Comparison of ENCODE assay signal across 10 mouse cellular contexts in genomic region chr3:87816166-87816565, GRCm38 (mm10). TPM values are rescaled to one million over a fixed set of nuclear protein-coding genes. Genes with fewer than 3 reads are reported as not detected.
DNase-seq lines count a peak whose midpoint lies in the region; ATAC-seq and TF ChIP-seq lines count a peak whose summit lies in the region.
"Had no signal": no experiment of that assay in that cellular context is flagged by ENCODE, and none has a peak within 500 bp of the region (broad histone marks: within the 10 kb centered on the region; RNA-seq: fewer than 3 reads in every experiment).

No protein-coding gene starts in this region.

- DNase-seq in heart, postnatal 10 days: no peak
- no peak for DNase-seq in kidney, adult 2 months
- no peak for DNase-seq in testis, postnatal 14 days (ENCODE audit: low spot score)
- no peak for DNase-seq in gastrocnemius, postnatal 14 days
- no peak for DNase-seq in gastrocnemius, postnatal 4 days (ENCODE audit: low spot score in 2 of 2)

- no peak overlapping the region for H3K9ac ChIP-seq in heart, embryonic 12.5 days
- H3K9ac ChIP-seq in kidney, embryonic 16.5 days (replicated peaks; ENCODE audit: low read length): 0 out of 2 replicates have a peak overlapping the region, but pooled peaks have one; percentile 19
- H3K9ac ChIP-seq: liver, embryonic 14.5 days had no signal

- peaks cover 90% of the 10 kb centered on the region for H3K27me3 ChIP-seq in heart, embryonic 12.5 days (replicated peaks)
- H3K27me3 ChIP-seq in kidney, embryonic 16.5 days (ENCODE audit: insufficient read depth, low read length): peaks cover 20% of the 10 kb centered on the region
- H3K27me3 ChIP-seq in kidney, adult 2 months (replicated peaks; ENCODE audit: control insufficient read depth, insufficient read depth, low read length): no peaks in the 10 kb centered on the region
- no peaks in the 10 kb centered on the region for H3K27me3 ChIP-seq in testis, adult 2 months (ENCODE audit: control insufficient read depth, insufficient read depth, low read length)

- H3K36me3 ChIP-seq in heart, embryonic 12.5 days: no peaks in the 10 kb centered on the region
- H3K36me3 ChIP-seq in kidney, embryonic 16.5 days (ENCODE audit: insufficient read depth, low read length): no peaks in the 10 kb centered on the region
- H3K36me3 ChIP-seq in kidney, adult 2 months (ENCODE audit: control insufficient read depth, insufficient read depth, low read length): no peaks in the 10 kb centered on the region
- H3K36me3 ChIP-seq in testis, adult 2 months (ENCODE audit: control insufficient read depth, insufficient read depth, low read length): no peaks in the 10 kb centered on the region

- no peak for TF ChIP-seq POLR2A in kidney, adult 2 months (IDR thresholded peaks at IDR 0.05; ENCODE audit: low read depth, low read length)
- no peak for TF ChIP-seq POLR2A in testis, adult 2 months (IDR thresholded peaks at IDR 0.05; ENCODE audit: control insufficient read depth, low read depth, low read length)

- H3K9me3 ChIP-seq in heart, embryonic 12.5 days (replicated peaks): no peaks in the 10 kb centered on the region
- H3K9me3 ChIP-seq in kidney, embryonic 16.5 days (ENCODE audit: low read length): no peaks in the 10 kb centered on the region

- peak overlapping the region; percentile 28 for H3K4me2 ChIP-seq in heart, embryonic 12.5 days
- H3K4me2 ChIP-seq in kidney, embryonic 16.5 days (replicated peaks; ENCODE audit: low read depth, low read length): no peak overlapping the region

- no peak overlapping the region for H3K4me3 ChIP-seq in heart, embryonic 12.5 days
- H3K4me3 ChIP-seq in kidney, embryonic 16.5 days (ENCODE audit: low read length): no peak overlapping the region
- H3K4me3 ChIP-seq in kidney, adult 2 months (ENCODE audit: insufficient read depth, low read depth, low read length): no peak overlapping the region
- H3K4me3 ChIP-seq in testis, adult 2 months (ENCODE audit: control insufficient read depth, low read depth, low read length): peak overlapping the region; percentile 76

- no peak overlapping the region for H3K27ac ChIP-seq in heart, embryonic 12.5 days (ENCODE audit: poor library complexity, severe bottlenecking)
- no peak overlapping the region for H3K27ac ChIP-seq in kidney, embryonic 16.5 days (ENCODE audit: low read length)
- no peak overlapping the region for H3K27ac ChIP-seq in kidney, adult 2 months (ENCODE audit: insufficient read depth, low read depth, low read length)
- H3K27ac ChIP-seq in testis, adult 2 months (ENCODE audit: control insufficient read depth, insufficient read depth, low read depth, low read length): peak overlapping the region; percentile 3; the same call in 1 of the 2 replicates
- H3K27ac ChIP-seq: liver, embryonic 14.5 days had no signal

- intact Hi-C loops in heart, postnatal 10 days (cut with DNase I): loop anchor here (1.0 kb wide), 2 partner anchors 21 to 46 kb away; partner anchors contain the start of gene Ntrk1
- intact Hi-C loops in gastrocnemius, postnatal 14 days (cut with DNase I; ENCODE audit: low total_unique reads): loop anchor here (10.0 kb wide), 1 partner anchor 61 kb away; no protein-coding TSS in a partner anchor

- ATAC-seq in heart, embryonic 12.5 days (ENCODE audit: insufficient number of reproducible peaks, low FRiP score): no peak
- ATAC-seq in kidney, embryonic 16.5 days (ENCODE audit: low FRiP score, low TSS enrichment): no peak

- TF ChIP-seq CTCF in kidney, adult 2 months (conservative IDR thresholded peaks at IDR 0.05; ENCODE audit: insufficient read depth, insufficient read length, low read depth, low read length): no peak
- no peak for TF ChIP-seq CTCF in testis, adult 2 months (IDR thresholded peaks at IDR 0.05; ENCODE audit: control insufficient read depth, insufficient read depth, insufficient replicate concordance, low read depth, low read length)

- 38% methylated on average over 6 of the region's 6 CpGs for WGBS in heart, embryonic 12.5 days
- 52% methylated on average over 6 of the region's 6 CpGs for WGBS in kidney, embryonic 16.5 days
- WGBS in kidney, adult 2 months: 62% methylated on average over 6 of the region's 6 CpGs

- H3K4me1 ChIP-seq in heart, embryonic 12.5 days (replicated peaks): peaks cover 6% of the 10 kb centered on the region; the same call in 1 of the 2 replicates
- H3K4me1 ChIP-seq in kidney, embryonic 16.5 days (ENCODE audit: insufficient read depth, low read length): peaks cover 18% of the 10 kb centered on the region
- H3K4me1 ChIP-seq in kidney, adult 2 months (ENCODE audit: control insufficient read depth, insufficient read depth, low read length): no peaks in the 10 kb centered on the region
- H3K4me1 ChIP-seq in testis, adult 2 months (ENCODE audit: control insufficient read depth, insufficient read depth, low read length): peaks cover 12% of the 10 kb centered on the region

RNA-seq across cellular contexts. Expression of gene Pear1, which starts 7.9 kb away (rescaled TPM):
- polyA plus RNA-seq in heart, embryonic 12.5 days (2016; fragmentation: Nextera tagmentation; extraction: Ambion mirVana): 15.7 and 16.1 TPM in 2 replicates
- 10 to 100 TPM; 29.5 to 30.7 TPM for total RNA-seq in heart, postnatal 10 days (2021)
- 60.2 and 62.9 TPM in 2 replicates for polyA plus RNA-seq in kidney, embryonic 16.5 days (2015; fragmentation: Nextera tagmentation; extraction: Ambion mirVana)
- polyA plus RNA-seq in kidney, adult 2 months (2012; rRNA removed): 60.5 and 71.0 TPM in 2 replicates
- polyA plus RNA-seq in testis, adult 2 months (2012; rRNA removed): 4.1 and 4.3 TPM in 2 replicates
- total RNA-seq in gastrocnemius, postnatal 14 days (2021): 10 to 100 TPM; 14.4 to 17.9 TPM
- 10 to 100 TPM; 20.8 to 26.2 TPM for total RNA-seq in gastrocnemius, postnatal 4 days (2021)

RNA-seq across cellular contexts. Expression of gene Insrr, which starts 19.4 kb away (rescaled TPM):
- polyA plus RNA-seq in heart, embryonic 12.5 days (2016; fragmentation: Nextera tagmentation; extraction: Ambion mirVana): 0.21 TPM in 1 of 2 replicates, not detected in the other
- total RNA-seq in heart, postnatal 10 days (2021): under 1 TPM; 0.20 to 0.55 TPM
- 2.7 and 2.8 TPM in 2 replicates for polyA plus RNA-seq in kidney, embryonic 16.5 days (2015; fragmentation: Nextera tagmentation; extraction: Ambion mirVana)
- 23.9 and 27.8 TPM in 2 replicates for polyA plus RNA-seq in kidney, adult 2 months (2012; rRNA removed)
- 0.06 and 0.17 TPM in 2 replicates for polyA plus RNA-seq in testis, adult 2 months (2012; rRNA removed)
- under 1 TPM; 0.25 to 0.35 TPM for total RNA-seq in gastrocnemius, postnatal 14 days (2021)
- total RNA-seq in gastrocnemius, postnatal 4 days (2021): under 1 TPM; 0.15 to 0.18 TPM
- polyA plus RNA-seq: C2C12 had no signal

RNA-seq across cellular contexts. Expression of gene Ntrk1, which starts 21.2 kb away (rescaled TPM):
- 0.26 and 0.30 TPM in 2 replicates for polyA plus RNA-seq in heart, embryonic 12.5 days (2016; fragmentation: Nextera tagmentation; extraction: Ambion mirVana)
- total RNA-seq in heart, postnatal 10 days (2021): under 1 TPM; 0.15 to 0.29 TPM
- 6.1 and 6.4 TPM in 2 replicates for polyA plus RNA-seq in kidney, embryonic 16.5 days (2015; fragmentation: Nextera tagmentation; extraction: Ambion mirVana)
- 2.5 and 4.5 TPM in 2 replicates for polyA plus RNA-seq in kidney, adult 2 months (2012; rRNA removed)
- polyA plus RNA-seq in testis, adult 2 months (2012; rRNA removed): 0.64 and 0.94 TPM in 2 replicates
- not detected for total RNA-seq in gastrocnemius, postnatal 14 days (2021)
- under 1 TPM; 0.10 to 0.13 TPM for total RNA-seq in gastrocnemius, postnatal 4 days (2021)
- polyA plus RNA-seq: C2C12 had no signal

RNA-seq across cellular contexts. Expression of gene Sh2d2a, which starts 30.4 kb away (rescaled TPM):
- 0.15 TPM in 1 of 2 replicates, not detected in the other for polyA plus RNA-seq in heart, embryonic 12.5 days (2016; fragmentation: Nextera tagmentation; extraction: Ambion mirVana)
- under 1 TPM; 0.10 to 0.31 TPM for total RNA-seq in heart, postnatal 10 days (2021)
- polyA plus RNA-seq in kidney, embryonic 16.5 days (2015; fragmentation: Nextera tagmentation; extraction: Ambion mirVana): 0.09 TPM in 1 of 2 replicates, not detected in the other
- 0.56 and 2.4 TPM in 2 replicates for polyA plus RNA-seq in kidney, adult 2 months (2012; rRNA removed)
- 0.04 and 0.10 TPM in 2 replicates for polyA plus RNA-seq in testis, adult 2 months (2012; rRNA removed)
- total RNA-seq in gastrocnemius, postnatal 14 days (2021): under 1 TPM in 1 of 2 experiments, not detected in 1; 0.06 TPM
- under 1 TPM in 1 of 2 experiments, not detected in 1; 0.16 TPM for total RNA-seq in gastrocnemius, postnatal 4 days (2021)
